Mouse (Mus musculus) splenic B cell, adult 2 months (primary cell): ENCODE measurements around the gene Plce1.

Source experiments
- DNase-seq: peaks from one replicate; pipeline ENCODE4 v3.0.0-alpha.2; 2011; ENCODE audit warnings: low read depth, low spot score
- H3K27me3 ChIP-seq: 2 replicates; pipeline ENCODE4 v1.6.1; 2012; ENCODE audit warnings: mild to moderate bottlenecking, low read length, moderate library complexity, mixed read lengths; ENCODE audit not compliant: control insufficient read depth, poor library complexity, insufficient read depth, severe bottlenecking
- H3K36me3 ChIP-seq: 2 replicates; pipeline ENCODE4 v1.6.1; 2012; ENCODE audit warnings: mild to moderate bottlenecking, low read length, moderate library complexity, mixed read lengths; ENCODE audit not compliant: control insufficient read depth, poor library complexity, insufficient read depth, severe bottlenecking

Gene Plce1

DNA sequence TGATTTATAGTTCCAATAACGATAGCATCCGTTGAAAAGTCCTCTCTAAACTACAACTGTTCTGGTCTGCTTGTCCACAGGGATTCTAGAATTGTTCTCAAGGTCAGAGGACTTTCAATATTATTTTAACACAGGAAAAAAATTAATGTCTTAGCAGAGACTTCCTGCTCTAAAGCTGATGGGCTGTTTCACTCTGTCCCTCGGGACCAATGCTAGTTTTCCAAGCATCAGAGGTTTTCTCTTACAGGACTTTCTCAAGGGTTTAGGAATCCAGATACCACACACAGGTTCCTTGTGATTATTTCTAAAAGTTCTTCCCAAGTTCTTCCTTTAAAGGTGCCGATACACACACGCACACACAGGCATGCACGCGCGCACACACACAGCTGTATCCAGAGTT lies 263.6 kb downstream of the Plce1 start:
- Histone ChIP-seq H3K27me3 (no peaks in the 10 kb centered on the region), H3K36me3 (no peaks in the 10 kb centered on the region)
- DNase-seq, result no peak

DNA sequence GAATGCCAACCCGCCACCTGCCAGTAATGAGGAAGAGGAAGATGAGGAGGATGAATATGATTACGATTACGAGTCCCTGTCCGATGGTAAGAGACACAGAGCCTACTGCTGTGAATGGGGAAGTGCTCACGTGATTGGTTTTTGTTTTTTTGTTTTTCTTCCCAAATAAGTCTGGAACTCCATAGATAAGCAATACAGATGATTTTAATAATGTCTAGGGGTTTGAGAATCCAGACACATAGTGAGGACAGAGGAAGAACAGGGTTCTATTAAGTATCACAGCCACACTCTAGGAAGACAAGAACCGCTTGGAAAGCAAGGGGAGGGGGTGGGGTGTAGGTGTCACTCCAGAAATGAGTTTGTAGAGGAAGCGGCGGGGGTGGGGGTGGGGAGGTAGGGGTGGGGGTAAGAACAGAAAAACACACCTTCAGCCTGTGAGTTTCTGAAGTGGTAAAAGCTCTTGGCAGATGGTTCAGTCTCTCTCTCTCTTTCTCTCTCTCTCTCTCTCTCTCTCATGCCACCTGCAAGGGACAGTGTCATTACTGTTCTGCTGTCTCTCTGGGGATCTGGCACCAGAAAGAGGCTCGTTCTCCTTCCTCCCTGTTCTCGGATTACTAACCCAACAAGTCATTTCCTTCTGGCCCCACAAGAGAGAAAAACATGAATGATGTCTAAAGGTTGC lies 265.0 kb downstream of the Plce1 start:
- no peak for DNase-seq
- Histone ChIP-seq H3K36me3 (no peaks in the 10 kb centered on the region), H3K27me3 (no peaks in the 10 kb centered on the region)

DNA sequence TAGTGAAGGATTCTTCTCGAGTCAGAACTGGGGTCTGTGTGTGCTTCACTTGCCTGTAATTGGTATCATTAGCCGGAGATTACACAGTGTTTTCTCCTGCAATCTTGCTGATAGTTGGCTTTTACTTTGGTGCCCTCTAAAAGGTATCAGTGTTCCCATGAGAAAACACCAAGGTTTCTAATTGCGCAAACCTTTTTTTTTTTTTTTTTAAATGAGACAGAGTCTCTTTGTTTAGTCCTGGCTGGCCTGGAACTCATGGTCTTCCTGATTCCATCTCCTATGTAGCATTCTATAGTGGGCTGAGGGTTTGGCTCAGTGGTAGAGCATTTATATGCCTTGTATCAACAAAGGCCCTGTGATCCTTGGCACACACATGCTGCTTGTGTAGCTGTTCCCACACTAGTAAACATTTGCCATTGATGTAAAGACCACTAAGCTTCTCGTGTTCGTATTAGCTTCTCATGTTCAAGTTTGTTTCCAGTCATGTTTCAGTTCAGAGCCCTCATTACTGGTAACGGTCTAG lies 265.6 kb downstream of the Plce1 start:
- no peak for DNase-seq

DNA sequence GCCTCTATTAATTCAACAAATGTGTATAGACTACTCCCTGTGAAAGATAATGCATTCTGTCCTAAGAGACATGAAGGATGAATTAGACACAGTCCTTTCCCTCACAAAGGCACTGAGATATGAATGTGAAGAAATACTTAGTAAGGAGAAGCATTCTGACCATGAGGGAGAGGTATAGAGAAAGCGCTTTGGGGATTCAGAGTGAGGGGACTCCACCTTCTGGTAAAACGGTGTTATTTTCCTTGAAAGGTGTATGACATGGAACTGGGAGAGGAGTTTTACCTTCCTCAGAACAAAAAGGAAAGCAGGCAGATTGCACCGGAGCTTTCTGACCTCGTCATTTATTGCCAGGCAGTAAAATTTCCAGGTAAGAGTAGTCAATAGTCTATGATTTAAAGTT lies 269.3 kb downstream of the Plce1 start:
- H3K36me3 ChIP-seq, result no peaks in the 10 kb centered on the region
- H3K27me3 ChIP-seq, result no peaks in the 10 kb centered on the region
- DNase-seq, result no peak

More for the DNA sequence above, 265.6 kb downstream of the Plce1 start:
- H3K27me3 ChIP-seq, result no peaks in the 10 kb centered on the region
- H3K36me3 ChIP-seq, result no peaks in the 10 kb centered on the region

DNA sequence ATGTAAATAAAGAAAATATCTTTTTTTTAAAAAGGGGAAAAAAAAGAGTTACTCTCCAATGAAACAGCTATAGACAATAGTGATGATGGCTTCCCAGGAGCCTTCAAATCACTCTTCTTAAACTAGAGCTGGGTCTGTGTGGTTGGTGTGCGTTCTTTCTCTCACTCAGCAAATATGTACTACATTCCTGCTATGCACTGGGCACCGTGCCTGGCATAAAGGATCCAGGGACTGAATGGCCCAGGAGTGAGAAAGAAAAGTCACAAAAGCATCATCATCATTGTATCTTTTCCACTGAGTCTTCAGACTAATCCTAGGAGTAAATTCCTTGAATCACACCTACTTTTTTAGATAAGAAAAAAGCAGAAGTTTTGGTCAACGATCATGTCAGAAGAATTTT lies 276.3 kb downstream of the Plce1 start:
- H3K36me3 ChIP-seq, result no peaks in the 10 kb centered on the region
- no peak for DNase-seq

DNA sequence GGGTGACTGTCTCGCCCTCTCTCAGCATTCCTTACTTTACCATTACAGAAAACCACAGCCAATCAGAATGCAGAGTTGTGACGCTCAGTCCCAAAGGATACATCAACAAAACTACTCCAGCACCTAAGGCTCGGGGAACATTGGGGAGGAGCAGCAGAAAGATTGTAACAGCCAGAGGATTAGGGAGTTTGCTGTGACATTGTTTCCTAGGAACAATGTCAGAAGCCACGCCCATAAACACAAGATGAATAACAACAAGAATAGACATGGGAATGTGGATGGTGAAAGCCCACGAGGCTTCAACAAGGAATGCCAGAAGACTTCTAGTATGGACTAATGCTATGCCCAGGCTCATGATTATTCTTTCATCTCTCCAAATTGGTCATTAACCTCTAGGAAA lies 277.1 kb downstream of the Plce1 start:
- Histone ChIP-seq H3K27me3 (no peaks in the 10 kb centered on the region), H3K36me3 (no peaks in the 10 kb centered on the region)
- DNase-seq, result no peak

More for the DNA sequence above, 276.3 kb downstream of the Plce1 start:
- H3K27me3 ChIP-seq, result no peaks in the 10 kb centered on the region

DNA sequence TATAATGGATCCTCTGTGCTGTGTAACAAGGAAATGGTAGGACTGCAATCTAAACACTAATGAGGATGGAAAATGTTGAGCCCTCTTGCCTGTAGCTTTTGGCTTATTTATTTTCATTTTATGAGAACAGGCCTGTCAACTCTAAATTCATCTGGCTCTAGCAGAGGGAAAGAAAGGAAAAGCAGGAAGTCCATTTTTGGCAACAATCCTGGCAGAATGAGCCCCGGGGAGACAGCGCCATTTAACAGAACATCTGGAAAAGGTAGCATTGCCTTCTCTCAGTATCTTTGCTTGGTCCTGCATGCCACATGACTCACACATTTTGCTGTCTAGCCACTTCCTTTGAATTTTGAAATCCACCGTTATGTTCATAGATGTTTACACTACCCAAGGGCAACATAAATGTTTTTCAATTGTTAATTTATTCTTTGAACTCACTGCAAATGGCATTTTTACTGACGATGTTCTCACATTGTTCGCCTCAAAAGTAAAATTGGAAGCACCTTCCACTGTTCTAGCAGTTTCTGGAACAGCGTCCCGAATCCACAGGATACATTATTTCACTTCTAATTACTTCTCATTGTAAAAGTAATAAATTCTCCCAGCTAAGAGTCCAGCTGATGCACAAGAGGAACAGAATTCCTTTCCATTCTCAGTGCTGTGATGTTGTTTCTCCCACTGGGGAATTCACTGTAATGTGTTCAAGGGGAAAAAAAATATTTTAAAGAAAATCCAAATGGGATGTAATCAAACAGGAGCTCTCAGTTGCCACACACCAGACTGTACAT lies 278.0 kb downstream of the Plce1 start:
- no peak for DNase-seq
- no peaks in the 10 kb centered on the region for H3K27me3 ChIP-seq
- no peaks in the 10 kb centered on the region for H3K36me3 ChIP-seq

DNA sequence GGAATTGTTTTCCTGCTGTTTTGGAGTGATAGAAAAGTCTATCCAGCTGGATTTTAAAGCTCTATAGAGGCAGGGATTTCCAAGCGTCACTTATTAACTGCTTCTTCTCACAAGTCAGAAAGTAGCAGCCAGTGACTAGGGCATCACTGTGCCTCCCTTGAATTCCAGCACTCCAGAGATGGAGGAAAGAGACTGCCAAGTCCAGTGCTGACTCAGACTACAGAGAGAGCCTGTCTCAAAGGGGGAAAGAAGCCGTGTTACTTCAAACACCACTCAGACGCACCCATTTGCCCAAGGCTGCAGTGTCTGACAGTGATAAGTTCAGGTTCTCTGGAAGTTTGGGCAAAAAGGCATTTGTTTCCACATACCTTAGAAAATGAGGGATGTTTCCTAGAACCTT lies 279.5 kb downstream of the Plce1 start:
- no peaks in the 10 kb centered on the region for H3K27me3 ChIP-seq
- no peaks in the 10 kb centered on the region for H3K36me3 ChIP-seq
- DNase-seq, result no peak

DNA sequence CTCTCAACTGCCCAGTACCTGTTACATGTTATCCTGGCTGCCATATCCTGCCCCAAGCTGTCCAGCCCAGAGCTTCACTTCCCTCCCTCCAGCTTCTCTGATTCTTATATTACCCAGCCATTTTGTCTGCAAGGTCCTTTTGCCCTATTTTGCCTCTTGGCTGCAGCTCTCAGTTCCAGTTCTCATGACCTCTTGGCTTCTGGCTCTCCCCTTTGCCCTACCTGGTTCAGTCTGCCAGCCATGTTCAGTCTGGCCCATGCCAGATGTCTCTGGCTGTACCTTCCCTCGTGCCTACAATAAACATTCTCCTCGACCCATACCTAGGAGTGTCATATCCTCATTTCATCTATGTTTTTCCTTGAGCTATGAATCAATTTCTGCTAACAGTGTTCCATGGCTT lies 285.4 kb downstream of the Plce1 start:
- no peak for DNase-seq
- H3K27me3 ChIP-seq, result no peaks in the 10 kb centered on the region
- no peaks in the 10 kb centered on the region for H3K36me3 ChIP-seq

DNA sequence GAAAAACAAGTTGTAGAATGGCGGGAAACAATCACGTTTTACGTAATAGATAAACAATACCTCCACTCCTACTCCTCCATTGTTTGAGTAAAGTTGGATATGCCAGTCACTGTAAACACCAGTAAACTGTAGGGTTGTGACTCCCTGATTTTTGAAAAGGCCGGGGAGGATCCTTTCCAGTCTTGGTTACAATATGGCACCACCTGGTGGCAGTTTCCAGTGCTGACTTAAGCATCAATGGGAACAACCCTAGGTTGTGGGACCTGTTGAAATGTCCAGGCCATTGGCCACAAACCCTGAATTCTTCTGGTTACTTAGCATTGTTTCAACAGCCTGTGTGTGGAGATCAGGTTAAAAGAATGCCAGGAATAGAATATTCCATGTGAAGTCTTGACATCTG lies 294.6 kb downstream of the Plce1 start:
- no peaks in the 10 kb centered on the region for H3K27me3 ChIP-seq
- H3K36me3 ChIP-seq, result no peaks in the 10 kb centered on the region
- no peak for DNase-seq

DNA sequence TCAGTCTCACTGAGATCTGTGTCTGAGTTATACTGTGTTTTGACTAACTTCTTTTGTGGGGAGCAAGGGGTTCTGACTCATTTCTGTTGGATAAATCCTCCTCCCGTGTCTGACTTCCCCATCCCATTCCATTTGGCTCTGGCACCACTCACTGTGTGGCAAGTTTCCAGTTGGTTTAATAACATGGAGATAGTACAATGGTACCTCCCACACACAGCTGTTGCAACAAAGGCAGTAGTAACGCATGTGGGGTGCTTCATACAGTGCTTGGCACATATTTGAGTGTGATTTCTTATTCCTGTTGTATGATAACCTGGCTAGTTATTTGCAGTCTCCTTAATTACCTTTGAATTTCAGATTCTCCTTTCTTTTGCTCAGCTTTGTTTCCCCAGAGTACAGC lies 297.9 kb downstream of the Plce1 start:
- no peaks in the 10 kb centered on the region for H3K27me3 ChIP-seq
- DNase-seq, result no peak
- no peaks in the 10 kb centered on the region for H3K36me3 ChIP-seq

DNA sequence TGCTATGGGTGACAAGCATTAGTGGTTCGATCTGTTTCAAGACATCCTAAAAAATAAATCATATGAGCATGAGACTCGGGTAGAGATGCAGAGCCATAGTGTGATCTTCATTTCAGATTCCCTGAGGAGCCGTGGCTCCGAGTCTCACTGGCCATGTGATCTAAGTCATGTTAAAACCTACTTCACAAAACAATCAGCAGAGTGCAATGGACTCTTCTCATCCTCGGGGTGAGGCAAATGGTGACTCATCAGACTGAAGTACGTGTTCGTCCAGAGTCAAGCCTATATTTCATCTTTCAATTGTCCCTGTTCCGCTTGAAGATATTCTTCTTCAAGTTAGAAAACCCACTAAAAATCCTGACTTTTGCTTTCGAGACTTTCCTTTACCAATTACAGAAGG lies 302.6 kb downstream of the Plce1 start:
- H3K27me3 ChIP-seq, result no peaks in the 10 kb centered on the region
- DNase-seq, result no peak
- H3K36me3 ChIP-seq, result no peaks in the 10 kb centered on the region; the same call in 1 of the 2 replicates

DNA sequence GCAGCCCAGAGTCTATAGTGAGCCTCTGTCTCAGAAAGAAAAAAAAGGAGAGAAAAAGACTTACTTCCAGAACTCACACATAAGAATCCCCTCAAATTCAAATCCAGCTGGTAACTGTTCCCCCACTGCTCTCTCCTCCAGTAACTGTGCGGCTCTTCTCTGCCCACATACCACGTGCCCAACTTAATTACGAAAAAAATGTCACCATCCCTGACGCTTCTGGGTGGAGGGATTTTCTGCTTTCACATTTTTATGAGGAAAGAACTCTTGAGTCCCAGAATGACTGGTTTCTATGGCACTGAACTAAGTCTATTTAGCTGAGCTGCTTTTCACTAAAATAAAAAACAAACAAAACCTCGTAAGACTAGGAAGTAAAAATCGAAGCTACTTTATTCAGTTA lies 306.8 kb downstream of the Plce1 start:
- H3K36me3 ChIP-seq, result peaks cover 7% of the 10 kb centered on the region
- H3K27me3 ChIP-seq, result no peaks in the 10 kb centered on the region
- DNase-seq, result no peak

DNA sequence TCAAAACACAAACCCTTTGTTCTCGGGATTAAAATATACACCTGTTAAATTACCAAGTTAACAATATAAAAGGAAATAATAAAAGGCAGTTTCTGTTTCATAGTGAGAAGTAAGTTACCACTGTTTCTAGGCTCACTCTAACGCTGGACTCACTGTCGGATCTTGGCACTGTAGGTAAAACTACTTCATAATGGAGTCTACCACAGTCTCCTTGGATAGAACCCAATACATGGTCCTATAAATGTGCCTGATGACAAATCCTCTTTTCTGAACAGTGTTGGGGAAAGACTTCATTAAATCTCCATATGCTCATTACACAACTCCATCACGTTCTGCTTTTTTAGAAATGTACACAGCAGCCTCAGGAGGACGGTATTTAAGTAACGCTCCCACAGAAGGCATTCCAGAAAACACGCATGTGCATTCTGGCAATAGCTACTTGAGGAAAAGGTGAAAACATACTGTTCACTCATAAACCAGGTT lies 312.7 kb downstream of the Plce1 start:
- Histone ChIP-seq H3K36me3 (peaks cover 21% of the 10 kb centered on the region), H3K27me3 (no peaks in the 10 kb centered on the region)
- DNase-seq, result no peak

DNA sequence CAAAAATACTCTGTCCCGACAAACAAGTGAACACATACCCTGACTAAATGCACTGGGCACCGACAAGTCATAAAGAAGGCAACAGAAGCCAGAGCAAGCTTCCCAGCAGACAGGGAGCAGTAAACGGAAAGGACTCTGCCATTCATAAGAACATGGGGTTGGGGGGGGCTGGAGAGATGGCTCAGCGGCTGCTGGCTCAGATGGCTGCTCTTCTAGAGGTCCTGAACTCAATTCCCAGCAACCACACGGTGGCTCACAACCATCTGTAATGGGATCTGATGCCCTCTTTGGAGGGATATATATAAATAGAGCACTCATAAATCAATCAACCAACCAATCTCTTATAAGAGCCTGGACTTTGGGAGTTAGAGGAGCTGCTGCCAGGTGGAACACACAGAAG lies 315.6 kb downstream of the Plce1 start:
- Histone ChIP-seq H3K27me3 (no peaks in the 10 kb centered on the region), H3K36me3 (peaks cover 16% of the 10 kb centered on the region)
- no peak for DNase-seq
